Mouse (Mus musculus): ENCODE data around the gene Gga2. TPM values are rescaled to one million over a fixed set of nuclear protein-coding genes. Genes with fewer than 3 reads are reported as not detected.
A peak's percentile ranks its signal among the peaks of the same experiment; 100 is the strongest.

Gga2 gene
- total and polyA plus RNA-seq, 3 experiments = 26.8 to 79.0 (median 27.4) TPM

DNA sequence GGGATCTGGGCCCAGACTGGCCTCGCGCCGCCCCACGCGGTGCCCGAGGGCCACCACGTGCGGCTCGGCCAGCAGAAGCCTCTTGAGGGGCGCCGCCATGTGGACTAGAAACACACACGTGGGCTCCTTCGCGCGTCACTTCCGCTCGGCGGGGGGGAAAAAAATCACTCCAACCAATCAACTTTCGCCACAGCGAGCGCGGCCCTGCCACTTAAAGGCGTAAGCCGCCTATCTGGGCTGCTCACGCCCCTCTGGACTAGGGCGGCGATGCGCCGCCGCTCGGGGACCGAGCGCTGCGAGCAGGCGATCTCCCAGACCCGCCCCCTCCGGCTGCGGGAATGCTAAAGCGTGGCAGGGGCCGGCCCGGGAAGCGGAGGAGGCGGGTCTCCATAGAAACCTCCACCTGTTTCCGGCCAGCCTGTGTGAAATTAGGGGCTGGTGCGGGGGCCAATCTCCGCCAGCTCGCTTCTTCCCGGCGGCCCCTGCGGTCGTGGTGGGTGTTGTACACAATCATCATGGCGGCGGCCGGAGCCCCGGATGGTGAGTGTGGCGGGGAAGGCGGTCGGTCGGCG lies 46.0 kb upstream of the Gga2 start, which contains the start of the genes Ubfd1 and Ears2 (continued):
- TF ChIP-seq MEF2A (IDR thresholded peaks at IDR 0.05; ENCODE audit: borderline replicate concordance, low read depth, low read length) (0 out of 2 replicates have a peak, but pooled peaks have one; percentile 18), MAZ (IDR thresholded peaks at IDR 0.05; ENCODE audit: low read depth, low read length) (peak; percentile 79; the same call in 1 of the 2 replicates), MXI1 (IDR thresholded peaks at IDR 0.05; ENCODE audit: low read depth, low read length) (peak; percentile 100), GABPA (IDR thresholded peaks at IDR 0.05; ENCODE audit: insufficient replicate concordance, low read depth, low read length) (no peak), ZMIZ1 (IDR thresholded peaks at IDR 0.05; ENCODE audit: low read depth, low read length) (peak; percentile 79; the same call in 1 of the 2 replicates), USF2 (conservative IDR thresholded peaks at IDR 0.05; ENCODE audit: low read depth, low read length) (no peak), RAD21 (IDR thresholded peaks at IDR 0.05; ENCODE audit: low read depth, low read length) (no peak), BHLHE40 (IDR thresholded peaks at IDR 0.05; ENCODE audit: low read depth, low read length) (peak; percentile 72), ELF1 (IDR thresholded peaks at IDR 0.05; ENCODE audit: low read depth, low read length) (peak; percentile 43), TCF12 (IDR thresholded peaks at IDR 0.05; ENCODE audit: low read depth, low read length) (peak; percentile 59), EP300 (IDR thresholded peaks at IDR 0.05; ENCODE audit: low read length) (no peak)

DNA sequence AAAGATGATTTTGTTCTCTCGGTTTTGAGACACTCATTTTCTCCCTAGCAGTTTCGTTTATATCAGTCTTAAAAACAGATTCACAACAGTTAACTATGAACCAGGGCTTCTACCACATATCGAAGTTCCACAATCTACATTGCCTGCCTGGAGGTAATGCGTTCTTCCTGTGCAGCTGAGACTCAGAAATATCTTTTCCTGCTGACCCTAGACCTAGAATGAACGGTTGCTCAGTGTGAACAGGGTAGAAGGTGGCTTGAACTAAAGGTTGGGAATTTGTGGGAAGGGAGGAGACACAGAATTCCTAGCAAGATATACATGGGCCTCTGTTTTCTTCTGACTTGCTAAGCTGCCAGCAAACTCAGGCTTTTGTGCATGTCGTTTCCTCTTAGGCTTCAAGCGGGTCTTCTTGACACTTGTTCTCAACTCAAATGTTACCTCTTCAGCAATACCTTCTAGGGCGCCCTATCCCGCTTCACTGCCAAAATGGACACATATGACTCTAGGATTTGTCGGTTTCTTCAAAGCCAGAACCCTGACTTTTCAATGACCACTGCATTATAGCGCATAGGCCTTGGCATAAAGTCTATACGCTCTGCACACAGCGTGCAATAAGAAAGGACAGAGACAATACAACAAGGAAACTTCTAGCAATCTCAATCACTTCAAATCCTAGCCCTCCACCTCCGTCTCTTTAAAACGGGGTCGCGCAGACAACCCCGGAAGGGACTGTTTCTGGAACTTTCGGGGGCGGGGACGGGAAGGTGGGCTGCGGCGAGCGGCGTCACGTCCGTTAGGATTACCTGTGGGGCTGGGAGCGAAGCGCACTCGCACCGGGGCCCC lies 45.3 kb upstream of the Gga2 start:
- peaks cover 19 to 42% of the 10 kb centered on the region in 2 experiments for H3K36me3 ChIP-seq (replicated peaks in 1 of 2; ENCODE audit: control insufficient read depth in 1 of 2, insufficient read depth in 1 of 2, low read length in 1 of 2)
- H3K4me3 ChIP-seq (replicated peaks in 1 of 3; ENCODE audit: low read depth in 2 of 3, low read length in 2 of 3, poor library complexity in 1 of 3) = peak overlapping the region; percentile 92 to 100 (median 98)
- in situ Hi-C loops (cut with MboI; ENCODE audit: low pct_ligation_motif_present, low pct_unique_long_range_greater_than_20kb, low sequenced_read_pairs) (no loop called here), dilution Hi-C loops (cut with MboI; ENCODE audit: extremely low pct_ligation_motif_present, extremely low pct_unique_long_range_greater_than_20kb, low sequenced_read_pairs) (no loop called here)
- H3K4me1 ChIP-seq (ENCODE audit: control insufficient read depth in 1 of 2, insufficient read depth in 2 of 2) = peaks cover 10 to 44% of the 10 kb centered on the region in 2 experiments
- no peaks in the 10 kb centered on the region for H3K9me3 ChIP-seq (replicated peaks; ENCODE audit: low read length)
- H3K79me2 ChIP-seq (replicated peaks; ENCODE audit: control insufficient read depth, extremely low read depth, insufficient read depth, poor library complexity, severe bottlenecking) = peaks cover 32% of the 10 kb centered on the region
- H3K9ac ChIP-seq (ENCODE audit: insufficient read depth, low read depth) = peak overlapping the region; percentile 79
- H3K27ac ChIP-seq (ENCODE audit: insufficient read depth, low read depth) = peak overlapping the region; percentile 72
- peak; percentile 35 for DNase-seq (ENCODE audit: extremely low read depth)
- TF ChIP-seq ELF1 (IDR thresholded peaks at IDR 0.05; ENCODE audit: low read depth, low read length) (peak; percentile 83), IRF4 (IDR thresholded peaks at IDR 0.05; ENCODE audit: low read depth, low read length) (no peak), ZMIZ1 (IDR thresholded peaks at IDR 0.05; ENCODE audit: low read depth, low read length) (no peak), MAX (IDR thresholded peaks at IDR 0.05; ENCODE audit: low read length) (no peak), TCF12 (IDR thresholded peaks at IDR 0.05; ENCODE audit: low read depth, low read length) (peak; percentile 32; the same call in 1 of the 2 replicates), PAX5 (IDR thresholded peaks at IDR 0.05; ENCODE audit: low read length) (no peak), MXI1 (IDR thresholded peaks at IDR 0.05; ENCODE audit: low read depth, low read length) (no peak), SMC3 (IDR thresholded peaks at IDR 0.05; ENCODE audit: low read depth, low read length) (no peak), USF2 (conservative IDR thresholded peaks at IDR 0.05; ENCODE audit: low read depth, low read length) (no peak), UBTF (IDR thresholded peaks at IDR 0.05; ENCODE audit: low read depth, low read length) (no peak), JUN (IDR thresholded peaks at IDR 0.05; ENCODE audit: insufficient read depth, low read depth, low read length) (no peak), POLR2AphosphoS2 (IDR thresholded peaks at IDR 0.05; ENCODE audit: low read depth, low read length) (peak; percentile 66; the same call in 1 of the 2 replicates), ZKSCAN1 (IDR thresholded peaks at IDR 0.05; ENCODE audit: borderline replicate concordance, low read depth, low read length) (no peak)
- H3K4me2 ChIP-seq (ENCODE audit: insufficient read depth, low read depth, poor library complexity, severe bottlenecking) = peak overlapping the region; percentile 99
- H3K27me3 ChIP-seq (replicated peaks) = no peaks in the 10 kb centered on the region
